Mouse (Mus musculus): ENCODE measurements around the gene Sgcb.

The Sgcb gene

DNA sequence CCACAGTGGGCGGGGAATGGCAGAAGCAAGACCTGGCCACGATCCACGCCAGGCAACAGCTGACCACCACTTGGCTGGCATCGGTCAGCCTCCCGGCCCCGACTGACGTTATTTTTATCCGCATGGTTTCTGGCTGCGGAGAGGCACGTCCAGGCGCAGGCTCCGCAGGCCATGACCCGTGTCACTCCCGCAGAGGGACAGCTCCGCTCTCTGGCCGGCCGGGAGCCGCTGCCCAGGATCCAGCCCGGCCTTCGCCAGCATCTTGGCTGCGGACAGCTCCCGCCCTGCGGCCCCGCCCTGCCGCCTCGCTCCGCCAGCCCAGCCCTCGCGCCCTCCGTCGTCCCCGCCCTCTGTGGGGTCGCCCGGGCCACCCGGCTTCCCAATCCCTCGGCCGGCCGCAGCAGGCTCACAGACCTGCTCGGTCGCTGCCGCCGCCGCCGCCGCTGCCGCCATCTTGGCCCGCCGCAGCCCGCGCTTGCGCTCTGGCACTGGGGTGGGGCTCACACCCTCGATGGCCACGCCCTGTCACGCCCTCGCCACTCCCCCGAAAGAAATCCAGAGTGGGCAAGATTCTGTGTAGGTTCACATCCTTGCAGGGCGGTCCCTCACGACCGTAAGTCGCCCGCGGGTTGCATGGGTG is at the start of gene Sgcb:
Gene Sgcb (minus strand): TSS at position 530 of the 640 bp plus-strand sequence.
- peak; percentile 85 for DNase-seq (ENCODE audit: low spot score)

GRCm38 (mm10) chr5:73694254-73695015 is 46.8 kb upstream of the Sgcb start:
- no peak for DNase-seq (ENCODE audit: low spot score)

DNA sequence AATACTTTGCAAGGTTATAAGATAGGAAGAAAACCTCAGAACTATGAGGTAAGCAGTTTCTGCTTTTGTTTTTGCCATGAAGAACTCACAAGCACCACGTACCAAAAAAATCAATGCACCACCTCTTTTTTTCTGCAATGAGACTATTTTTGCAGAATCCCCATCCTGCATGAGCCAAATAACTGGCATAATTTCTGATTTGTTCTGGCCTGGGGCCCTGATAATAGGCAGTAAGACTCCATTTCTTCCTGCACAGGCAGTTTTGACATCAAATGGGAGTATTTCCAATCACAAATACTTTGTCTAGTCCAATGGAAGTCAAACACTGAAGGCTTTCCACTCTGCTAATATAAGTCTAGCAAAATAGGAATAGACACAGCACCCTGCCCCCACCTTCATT is 46.2 kb upstream of the Sgcb start:
- DNase-seq (ENCODE audit: low spot score): no peak

DNA sequence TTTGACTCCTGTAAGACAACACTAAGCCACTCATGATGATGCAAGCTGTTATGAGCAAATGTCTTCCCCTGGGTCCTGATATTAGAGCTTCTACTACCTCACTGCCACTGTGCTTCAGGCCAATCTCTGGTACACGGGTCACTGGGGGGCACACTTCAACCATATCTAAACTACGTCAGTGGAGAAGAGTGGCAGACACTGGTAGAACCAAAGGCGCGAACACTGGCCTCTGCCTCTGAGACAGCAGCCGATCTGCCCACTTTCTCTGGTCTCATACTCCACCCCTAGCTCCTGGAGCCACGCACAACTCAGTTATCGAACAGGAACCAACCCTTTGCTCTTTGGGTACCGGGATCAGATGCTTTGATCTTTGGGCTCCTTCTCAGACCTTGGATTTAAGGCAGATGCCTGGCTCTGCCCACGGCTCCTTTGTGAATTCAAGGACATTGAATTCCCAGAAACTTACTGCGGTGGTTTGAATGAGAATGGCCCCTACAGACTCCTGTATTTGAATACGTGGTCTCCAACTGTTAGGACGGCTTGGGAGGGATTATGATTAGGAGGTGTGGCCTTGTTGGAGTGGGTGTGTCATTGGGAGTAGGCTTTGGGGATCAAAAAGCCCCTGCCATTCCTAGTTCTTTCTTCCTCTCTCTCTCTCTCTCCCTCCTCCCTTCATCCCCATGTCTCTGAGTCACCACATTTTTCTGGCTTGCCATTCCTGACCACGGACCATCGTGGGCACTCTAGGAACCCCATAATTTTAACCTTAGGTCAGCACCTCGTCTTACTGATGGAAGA is 44.3 kb upstream of the Sgcb start:
- peak; percentile 14 for DNase-seq (ENCODE audit: low spot score)

- no peak for DNase-seq (ENCODE audit: low spot score)
Observed at GRCm38 (mm10) chr5:73690146-73690545, 42.6 kb upstream of the Sgcb start.

DNA sequence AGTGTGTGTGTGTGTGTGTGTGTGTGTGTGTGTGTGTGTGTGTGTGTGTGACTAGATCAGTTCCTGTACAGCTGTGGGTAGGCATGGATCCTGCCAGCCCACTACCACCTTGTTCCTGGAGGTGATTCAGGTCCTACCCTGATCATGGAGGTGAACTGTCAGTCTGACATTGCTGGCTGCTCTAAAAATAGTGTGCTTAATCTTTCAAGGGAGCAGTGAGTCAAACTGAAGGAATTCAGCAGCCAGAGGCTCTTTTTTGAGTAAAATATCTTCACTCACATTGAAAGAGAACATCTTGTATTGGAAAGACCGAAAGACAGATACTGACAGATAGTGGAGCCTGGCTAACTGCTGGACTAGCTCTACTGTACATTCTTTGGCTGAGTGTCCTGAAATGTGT is 41.0 kb upstream of the Sgcb start:
- DNase-seq (ENCODE audit: low spot score): no peak

- DNase-seq (ENCODE audit: low spot score): peak; percentile 73
Observed at GRCm38 (mm10) chr5:73686149-73686548, 38.6 kb upstream of the Sgcb start.

DNA sequence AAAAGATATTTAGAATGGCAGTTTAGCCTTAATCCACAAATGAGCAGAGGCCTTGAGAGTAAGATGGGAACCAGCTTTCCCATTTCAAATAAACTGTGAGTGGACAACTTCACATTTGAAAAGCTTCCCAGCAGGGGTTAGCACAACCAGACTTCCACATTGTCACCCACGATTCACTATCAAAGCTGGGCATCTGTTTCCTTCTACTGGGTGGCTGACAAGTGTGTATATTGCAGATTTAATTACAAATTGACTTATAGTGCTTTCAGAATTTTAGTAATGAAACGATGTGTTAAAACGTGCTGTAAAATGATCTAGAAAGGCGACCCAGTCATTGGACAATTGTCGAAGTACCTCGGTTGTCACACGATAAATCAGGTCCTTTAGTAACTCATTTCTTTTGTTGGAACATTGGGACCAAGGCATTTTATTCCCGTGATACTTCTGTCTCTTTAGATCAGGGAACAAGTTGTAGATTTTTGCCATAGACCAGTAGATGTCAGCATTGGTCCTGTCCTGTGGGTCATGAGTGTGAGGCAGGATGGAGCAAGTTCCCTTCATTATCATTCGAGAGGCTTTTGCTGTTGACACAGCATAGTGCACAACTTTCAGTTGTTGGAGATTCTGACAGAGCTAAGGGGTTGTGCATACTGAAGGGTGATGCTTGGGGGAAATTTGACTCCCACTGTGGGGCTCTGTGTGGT is 36.3 kb upstream of the Sgcb start:
- peak; percentile 47 for DNase-seq (ENCODE audit: low spot score)

DNA sequence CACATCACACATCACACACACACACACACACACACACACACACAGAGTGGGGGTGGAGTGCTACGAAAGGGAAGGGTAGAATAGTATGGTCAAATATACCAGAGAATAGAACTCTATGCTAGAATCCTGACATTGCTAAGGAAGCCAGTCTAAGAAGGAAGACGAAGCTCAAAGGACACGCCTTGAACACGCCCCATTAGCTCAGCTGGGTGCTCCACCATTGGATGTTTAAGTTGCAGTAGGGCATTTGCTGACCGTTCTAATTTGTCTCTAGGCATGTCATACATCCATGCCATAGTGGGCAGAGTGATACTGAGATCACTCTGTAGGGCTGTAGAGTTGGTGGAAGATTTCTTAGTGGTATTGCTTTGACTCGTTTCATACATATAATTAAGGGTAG is 35.6 kb upstream of the Sgcb start:
- DNase-seq (ENCODE audit: low spot score): no peak

- no peak for DNase-seq (ENCODE audit: low spot score)
Observed at GRCm38 (mm10) chr5:73676626-73677025, 29.0 kb upstream of the Sgcb start.

GRCm38 (mm10) chr5:73675604-73676003 is 28.0 kb upstream of the Sgcb start:
- DNase-seq (ENCODE audit: low spot score): no peak

DNA sequence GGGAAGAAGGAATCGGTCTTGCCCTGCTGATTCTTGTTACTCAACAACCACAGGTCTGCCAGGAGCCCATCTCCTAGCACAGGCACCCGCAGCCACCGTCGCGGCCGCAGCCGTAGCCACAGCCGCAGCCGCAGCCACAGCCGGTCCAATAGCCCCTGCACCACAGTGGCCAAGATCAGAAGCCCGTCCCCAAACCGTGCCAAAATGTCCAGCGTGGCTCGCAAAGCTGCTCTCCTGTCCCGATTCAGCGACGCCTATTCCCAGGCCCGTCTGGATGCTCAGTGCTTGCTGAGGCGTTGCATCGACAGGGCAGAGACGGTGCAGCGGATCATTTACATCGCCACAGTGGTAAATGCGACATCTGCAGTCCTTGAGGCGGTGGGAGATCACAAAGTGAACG is 21.8 kb upstream of the Sgcb start:
- no peak for DNase-seq (ENCODE audit: low spot score)

DNA sequence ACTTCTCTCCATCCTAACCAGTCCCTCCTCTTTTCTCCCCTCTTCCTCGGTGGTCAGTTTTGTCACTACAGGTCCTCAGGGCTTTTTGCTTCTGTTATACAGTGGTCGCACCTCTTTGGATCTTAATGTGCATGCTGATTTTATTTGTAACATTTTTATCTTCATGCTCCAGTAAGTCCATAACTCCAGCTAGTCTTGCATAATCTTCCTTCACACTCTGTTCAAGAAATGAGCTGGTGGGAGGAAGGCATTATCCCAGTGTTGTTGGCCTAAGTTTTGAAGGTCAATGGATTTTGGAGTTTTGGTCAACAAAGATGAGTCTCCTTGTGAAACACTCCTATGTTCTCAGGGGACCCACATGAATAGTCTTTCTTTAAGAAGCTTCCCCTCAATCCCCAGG is 20.3 kb upstream of the Sgcb start:
- DNase-seq (ENCODE audit: low spot score): no peak

DNA sequence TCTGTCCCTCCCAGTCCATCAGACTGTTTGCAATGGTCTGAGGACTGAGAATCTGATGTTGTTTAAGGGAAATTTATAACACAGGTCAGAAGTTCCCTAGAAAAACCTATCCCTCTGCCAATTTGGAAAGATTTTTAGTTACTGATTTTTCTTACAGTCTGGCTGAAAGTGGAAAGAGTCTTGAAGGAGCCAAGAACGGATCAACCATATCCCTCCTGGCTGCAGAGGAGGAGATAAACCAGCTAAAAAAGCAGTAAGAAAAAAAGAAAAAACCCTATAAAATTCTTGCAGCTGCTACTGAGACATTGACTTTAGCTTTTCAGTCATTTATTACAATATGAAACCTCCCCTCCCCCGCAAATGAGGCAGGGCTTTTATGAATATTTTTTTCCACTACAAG is 19.1 kb upstream of the Sgcb start:
- DNase-seq (ENCODE audit: low spot score): no peak

DNA sequence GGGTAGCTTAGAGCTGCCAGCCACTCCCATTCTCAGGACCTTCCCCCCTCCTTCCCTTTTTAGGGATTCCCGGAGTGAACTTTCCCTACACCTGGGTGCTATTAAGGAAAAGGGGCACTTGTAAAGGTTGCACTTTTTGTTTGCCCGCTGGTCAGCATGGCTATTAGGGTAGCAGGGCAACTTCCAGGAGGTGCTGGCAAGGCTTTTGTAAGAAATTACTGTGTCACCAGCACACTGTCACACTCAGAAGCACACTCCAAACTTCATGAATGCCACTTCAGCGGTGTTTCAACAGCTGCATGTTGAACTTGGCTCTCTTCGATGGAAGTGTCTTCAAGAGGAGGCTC is 4.2 kb upstream of the Sgcb start:
- no peak for DNase-seq (ENCODE audit: low spot score)

DNA sequence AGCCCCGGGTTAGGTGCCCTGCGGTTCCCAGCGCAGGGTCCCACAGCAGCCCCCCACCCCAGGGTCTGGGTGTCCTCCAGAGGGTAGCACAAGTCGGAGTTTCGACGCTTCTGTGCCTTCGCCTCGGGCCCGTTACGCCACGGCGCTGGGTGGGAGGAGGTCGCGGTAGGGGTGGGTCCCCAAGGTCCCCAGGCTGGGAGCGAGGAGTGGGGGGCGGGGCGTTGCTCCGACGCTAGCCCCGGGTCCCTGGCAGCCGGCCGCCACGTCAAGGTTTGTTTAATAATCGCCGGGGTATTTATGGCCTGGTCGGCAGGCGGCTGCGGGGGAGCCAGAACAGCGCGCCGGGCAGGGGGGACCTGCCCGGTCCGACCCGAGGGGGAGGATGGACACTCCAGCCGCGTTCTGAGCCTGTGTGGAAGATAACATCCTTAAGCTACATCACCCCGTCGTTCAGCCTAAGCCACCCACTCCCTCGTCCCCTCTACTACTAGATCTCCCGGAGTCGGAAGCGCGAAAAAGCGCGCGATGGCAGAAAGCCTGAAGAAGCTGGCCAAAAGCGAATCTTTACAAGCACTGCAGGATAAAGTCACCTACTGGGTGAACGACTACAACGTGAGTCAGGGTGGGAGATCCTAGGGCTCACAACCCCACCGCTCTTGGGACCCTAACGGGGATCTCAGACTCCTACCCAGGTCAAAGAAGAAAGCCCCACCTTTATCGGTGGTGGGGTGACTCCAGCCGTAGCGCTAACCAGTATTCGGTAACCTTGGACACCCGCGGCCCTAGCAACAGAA is 3.7 kb upstream of the Sgcb start, which contains the start of gene Spata18:
Gene Spata18 (plus strand): TSS at position 319 of the 794 bp plus-strand sequence.
- DNase-seq (ENCODE audit: low spot score): peak; percentile 54

DNA sequence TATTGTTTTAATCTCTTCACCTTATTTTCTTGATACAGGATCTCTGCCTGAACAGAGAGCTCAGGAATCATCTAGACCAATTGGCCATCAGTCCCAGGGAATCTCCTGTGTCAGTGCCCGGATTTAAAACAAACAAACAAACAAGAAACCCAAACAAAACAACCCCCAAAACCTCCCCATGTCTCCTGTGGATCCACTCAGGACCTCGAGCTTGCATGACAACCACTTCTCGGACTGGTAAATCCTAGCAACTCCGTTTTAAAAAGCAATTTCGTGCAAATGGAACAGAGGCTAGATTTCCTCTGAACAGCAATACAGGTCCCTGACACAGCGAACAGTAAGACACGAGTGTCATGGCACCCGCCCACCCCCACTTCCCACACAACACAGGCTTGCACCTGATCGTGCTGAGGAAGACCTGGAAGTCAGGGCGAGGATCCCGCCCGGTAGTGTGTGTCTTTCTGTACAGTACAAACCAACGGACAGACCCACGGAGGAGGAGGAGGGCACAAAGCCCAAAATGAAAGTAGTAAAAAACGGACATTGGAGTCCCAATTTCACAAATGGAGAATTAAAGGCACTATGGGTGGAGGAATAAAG is 2.9 kb upstream of the Sgcb start:
- DNase-seq (ENCODE audit: low spot score): peak; percentile 38

- DNase-seq (ENCODE audit: low spot score): peak; percentile 50
Observed at GRCm38 (mm10) chr5:73642091-73642490, 5.5 kb downstream of the Sgcb start.

DNA sequence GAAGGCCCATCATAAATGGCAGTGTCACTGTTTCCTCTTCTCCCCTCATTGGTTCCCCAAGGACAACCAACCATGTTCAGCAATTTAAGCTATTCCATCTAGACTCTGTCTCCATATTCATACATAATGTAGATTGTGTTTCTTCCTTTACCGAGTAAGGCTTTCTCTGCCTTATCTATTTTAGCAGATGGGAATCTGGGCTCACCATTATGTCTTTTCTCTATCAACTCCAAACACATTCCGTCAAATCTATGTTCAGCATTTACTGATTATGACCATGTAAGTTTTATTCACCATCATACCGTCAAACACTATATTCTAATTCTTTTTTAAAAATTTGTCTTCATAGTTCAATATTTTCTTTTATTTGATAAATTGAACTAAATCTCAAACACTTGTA is 6.5 kb downstream of the Sgcb start:
- no peak for DNase-seq (ENCODE audit: low spot score)

DNA sequence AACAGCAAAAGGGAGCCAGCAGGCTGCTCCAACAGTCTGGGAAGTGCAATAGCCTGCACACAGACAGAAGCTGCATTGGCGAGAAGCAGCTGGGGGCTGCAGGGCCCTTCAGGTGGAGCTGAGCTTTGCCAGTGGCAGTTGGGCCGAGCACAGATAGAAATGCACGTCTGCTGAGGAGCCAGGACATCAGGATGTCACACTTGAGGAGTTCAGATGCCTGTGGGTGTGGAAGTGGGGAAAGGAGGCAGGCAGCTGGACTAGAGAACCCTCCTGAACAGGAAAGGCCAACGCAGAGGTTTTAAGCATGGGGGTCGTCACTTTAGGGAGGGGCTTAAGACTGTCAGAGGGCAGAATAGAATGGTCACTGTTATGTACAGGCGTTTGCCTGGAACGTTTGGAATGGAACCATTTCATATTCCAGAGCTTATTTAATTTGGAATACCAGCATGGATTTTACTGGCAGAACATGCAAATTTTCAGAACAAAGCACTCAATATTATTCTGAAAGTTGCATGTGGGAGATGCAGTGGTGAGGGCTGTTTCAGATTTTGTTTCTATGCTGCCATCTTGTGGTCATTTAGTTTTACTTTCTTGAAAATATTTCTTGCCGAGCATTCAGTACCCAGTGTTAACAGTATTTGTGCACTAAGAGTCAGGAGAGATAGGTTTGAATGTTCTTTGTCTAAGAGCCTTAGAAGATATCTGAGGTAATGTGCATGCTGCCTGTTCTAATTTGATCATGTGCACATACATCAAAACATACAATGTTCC is 10.1 kb downstream of the Sgcb start:
- peak; percentile 88 for DNase-seq (ENCODE audit: low spot score)

Data from retina, embryonic 14.5 days (tissue).